Comparison of ENCODE assay signal across 25 mouse cellular contexts in the genomic region with DNA sequence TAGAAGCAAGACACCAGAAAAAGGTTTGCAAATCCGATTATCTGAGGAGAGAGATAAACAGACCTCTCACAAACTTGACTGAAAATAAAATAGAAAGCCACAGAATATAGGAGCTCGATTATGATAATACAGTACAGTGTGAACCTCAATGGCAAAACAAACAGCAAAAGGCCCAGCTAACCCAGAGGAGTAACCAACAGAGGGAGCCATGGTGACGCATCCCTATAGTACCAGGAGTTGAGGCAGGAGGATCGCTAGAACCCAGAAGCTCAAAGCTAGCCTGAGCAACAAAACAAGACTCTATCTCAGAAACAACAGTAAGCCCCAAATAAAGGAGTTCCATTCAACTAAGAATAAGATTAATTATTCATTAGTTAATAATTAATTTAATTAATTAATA.
DNase-seq lines count a peak whose midpoint lies in the region; ATAC-seq and TF ChIP-seq lines count a peak whose summit lies in the region.
"Had no signal": no experiment of that assay in that cellular context is flagged by ENCODE, and none has a peak within 500 bp of the region (broad histone marks: within the 10 kb centered on the region; RNA-seq: fewer than 3 reads in every experiment).

No protein-coding gene starts in this region.

- no peaks in the 10 kb centered on the region for H3K9me3 ChIP-seq in hindbrain, embryonic 11.5 days (ENCODE audit: control insufficient read depth, low read length)
- H3K9me3 ChIP-seq in hindbrain, embryonic 13.5 days, result no peaks in the 10 kb centered on the region
- H3K9me3 ChIP-seq in midbrain, postnatal 0 days (ENCODE audit: low read length), result no peaks in the 10 kb centered on the region
- H3K9me3 ChIP-seq in midbrain, embryonic 15.5 days, result no peaks in the 10 kb centered on the region
- no peaks in the 10 kb centered on the region for H3K9me3 ChIP-seq in liver, embryonic 14.5 days (ENCODE audit: control insufficient read depth, low read length)
- H3K9me3 ChIP-seq: forebrain, embryonic 10.5 days; hindbrain, embryonic 10.5 days; limb, embryonic 10.5 days; midbrain, embryonic 12.5 days; stomach, embryonic 15.5 days had no signal

- 74% methylated on average over 4 of the region's 4 CpGs for WGBS in hindbrain, embryonic 11.5 days
- 85% methylated on average over 4 of the region's 4 CpGs for WGBS in hindbrain, embryonic 13.5 days
- 78% methylated on average over 4 of the region's 4 CpGs for WGBS in midbrain, postnatal 0 days
- 79% methylated on average over 4 of the region's 4 CpGs for WGBS in midbrain, embryonic 15.5 days
- 57% methylated on average over 4 of the region's 4 CpGs for WGBS in liver, embryonic 14.5 days (ENCODE audit: insufficient replicate concordance)

- no peaks in the 10 kb centered on the region for H3K36me3 ChIP-seq in hindbrain, embryonic 11.5 days (ENCODE audit: control insufficient read depth, insufficient read depth, low read length)
- H3K36me3 ChIP-seq in hindbrain, embryonic 13.5 days, result no peaks in the 10 kb centered on the region
- H3K36me3 ChIP-seq in midbrain, postnatal 0 days (ENCODE audit: insufficient read depth, low read length), result no peaks in the 10 kb centered on the region
- H3K36me3 ChIP-seq in midbrain, embryonic 15.5 days (replicated peaks), result no peaks in the 10 kb centered on the region
- no peaks in the 10 kb centered on the region for H3K36me3 ChIP-seq in liver, embryonic 14.5 days (replicated peaks; ENCODE audit: control insufficient read depth, insufficient read depth, low read depth)
- H3K36me3 ChIP-seq: forebrain, embryonic 10.5 days; hindbrain, embryonic 10.5 days; limb, embryonic 10.5 days; midbrain, embryonic 12.5 days; stomach, embryonic 15.5 days had no signal

- peak; percentile 9 for DNase-seq in hindbrain, embryonic 11.5 days (ENCODE audit: low spot score)
- no peak for DNase-seq in midbrain, postnatal 0 days (ENCODE audit: low spot score)
- DNase-seq in liver, embryonic 14.5 days (ENCODE audit: low read depth in 3 of 3, low spot score in 3 of 3), result no peak
- no peak for DNase-seq in left cerebral cortex, postnatal 10 days (ENCODE audit: extremely low spot score in 1 of 2, low spot score in 2 of 2)
- no peak for DNase-seq in heart, postnatal 36 days
- DNase-seq: adrenal gland, postnatal 36 days; cerebellum, adult 11 months; cerebellum, postnatal 10 days; forebrain, postnatal 0 days; gastrocnemius, postnatal 14 days; heart, adult 11 months; kidney, adult 18-20 months; lung, postnatal 10 days; right cerebral cortex, adult 18-20 months; thymus, adult 18-20 months; thymus, postnatal 4 days had no signal

- no peak overlapping the region for H3K4me3 ChIP-seq in hindbrain, embryonic 11.5 days (ENCODE audit: low read depth, low read length)
- no peak overlapping the region for H3K4me3 ChIP-seq in hindbrain, embryonic 13.5 days
- H3K4me3 ChIP-seq in midbrain, postnatal 0 days (ENCODE audit: low read depth, low read length), result no peak overlapping the region
- no peak overlapping the region for H3K4me3 ChIP-seq in midbrain, embryonic 15.5 days
- H3K4me3 ChIP-seq in liver, embryonic 14.5 days (ENCODE audit: insufficient read depth in 1 of 2, low read depth in 2 of 2, low read length in 2 of 2), result no peak overlapping the region
- H3K4me3 ChIP-seq: forebrain, embryonic 10.5 days; hindbrain, embryonic 10.5 days; limb, embryonic 10.5 days; midbrain, embryonic 12.5 days; stomach, embryonic 15.5 days had no signal

- H3K4me2 ChIP-seq in hindbrain, embryonic 11.5 days (replicated peaks; ENCODE audit: low read depth, low read length), result no peak overlapping the region
- no peak overlapping the region for H3K4me2 ChIP-seq in hindbrain, embryonic 13.5 days
- H3K4me2 ChIP-seq in midbrain, postnatal 0 days (ENCODE audit: low read depth, low read length, poor library complexity, severe bottlenecking), result no peak overlapping the region
- no peak overlapping the region for H3K4me2 ChIP-seq in midbrain, embryonic 15.5 days
- no peak overlapping the region for H3K4me2 ChIP-seq in liver, embryonic 14.5 days (ENCODE audit: low read depth)
- H3K4me2 ChIP-seq: heart, embryonic 11.5 days; midbrain, embryonic 12.5 days; stomach, embryonic 15.5 days had no signal

- intact Hi-C loops in left cerebral cortex, postnatal 10 days (cut with DNase I), result no loop called here
- intact Hi-C loops in heart, postnatal 36 days (cut with DNase I), result no loop called here

- TF ChIP-seq CTCF in midbrain, postnatal 0 days (IDR thresholded peaks at IDR 0.05), result peak; percentile 19; the same call in 1 of the 2 replicates
- TF ChIP-seq CTCF in liver, embryonic 14.5 days (IDR thresholded peaks at IDR 0.05; ENCODE audit: low read depth), result peak; percentile 54

- ATAC-seq in hindbrain, embryonic 11.5 days (ENCODE audit: low FRiP score), result 0 out of 2 replicates have a peak, but pooled peaks have one; percentile 47
- no peak for ATAC-seq in hindbrain, embryonic 13.5 days (ENCODE audit: low FRiP score)
- ATAC-seq in midbrain, postnatal 0 days (ENCODE audit: low FRiP score), result no peak
- ATAC-seq in midbrain, embryonic 15.5 days (replicated peaks), result no peak
- no peak for ATAC-seq in liver, embryonic 14.5 days (ENCODE audit: insufficient read depth)
- ATAC-seq: forebrain, postnatal 0 days had no signal

- no peaks in the 10 kb centered on the region for H3K27me3 ChIP-seq in hindbrain, embryonic 11.5 days (ENCODE audit: control insufficient read depth, insufficient read depth, low read length)
- H3K27me3 ChIP-seq in hindbrain, embryonic 13.5 days, result no peaks in the 10 kb centered on the region
- H3K27me3 ChIP-seq in midbrain, postnatal 0 days (ENCODE audit: insufficient read depth, low read length), result no peaks in the 10 kb centered on the region
- no peaks in the 10 kb centered on the region for H3K27me3 ChIP-seq in midbrain, embryonic 15.5 days (replicated peaks)
- H3K27me3 ChIP-seq in liver, embryonic 14.5 days (ENCODE audit: control insufficient read depth, insufficient read depth, low read length), result no peaks in the 10 kb centered on the region
- H3K27me3 ChIP-seq: midbrain, embryonic 12.5 days; stomach, embryonic 15.5 days had no signal

- no peak overlapping the region for H3K9ac ChIP-seq in hindbrain, embryonic 11.5 days (ENCODE audit: low read depth, low read length)
- H3K9ac ChIP-seq in hindbrain, embryonic 13.5 days, result no peak overlapping the region
- H3K9ac ChIP-seq in midbrain, postnatal 0 days (replicated peaks; ENCODE audit: low read length, poor library complexity, severe bottlenecking), result no peak overlapping the region
- H3K9ac ChIP-seq in midbrain, embryonic 15.5 days, result no peak overlapping the region
- no peak overlapping the region for H3K9ac ChIP-seq in liver, embryonic 14.5 days (replicated peaks)
- H3K9ac ChIP-seq: forebrain, postnatal 0 days; midbrain, embryonic 12.5 days; stomach, embryonic 15.5 days had no signal

- TF ChIP-seq EP300 in liver, embryonic 14.5 days (IDR thresholded peaks at IDR 0.05; ENCODE audit: low read depth), result no peak

- H3K4me1 ChIP-seq in hindbrain, embryonic 11.5 days (replicated peaks; ENCODE audit: control insufficient read depth, insufficient read depth, low read length), result no peaks in the 10 kb centered on the region
- no peaks in the 10 kb centered on the region for H3K4me1 ChIP-seq in hindbrain, embryonic 13.5 days (replicated peaks)
- H3K4me1 ChIP-seq in midbrain, postnatal 0 days (ENCODE audit: insufficient read depth, low read length), result no peaks in the 10 kb centered on the region
- no peaks in the 10 kb centered on the region for H3K4me1 ChIP-seq in midbrain, embryonic 15.5 days
- peaks cover 9 to 13% of the 10 kb centered on the region in 2 experiments for H3K4me1 ChIP-seq in liver, embryonic 14.5 days (replicated peaks; ENCODE audit: control insufficient read depth in 2 of 2, insufficient read depth in 2 of 2, low read length in 1 of 2)
- H3K4me1 ChIP-seq: hindbrain, embryonic 10.5 days; limb, embryonic 10.5 days; midbrain, embryonic 12.5 days; stomach, embryonic 15.5 days had no signal

- H3K27ac ChIP-seq in hindbrain, embryonic 11.5 days (ENCODE audit: low read depth, low read length), result no peak overlapping the region
- no peak overlapping the region for H3K27ac ChIP-seq in hindbrain, embryonic 13.5 days
- H3K27ac ChIP-seq in midbrain, postnatal 0 days (ENCODE audit: low read depth, low read length), result no peak overlapping the region
- no peak overlapping the region for H3K27ac ChIP-seq in midbrain, embryonic 15.5 days
- H3K27ac ChIP-seq in liver, embryonic 14.5 days, result no peak overlapping the region
- H3K27ac ChIP-seq: forebrain, embryonic 10.5 days; hindbrain, embryonic 10.5 days; kidney, postnatal 0 days; limb, embryonic 10.5 days; midbrain, embryonic 12.5 days; stomach, embryonic 15.5 days had no signal
